Comparison of ENCODE assay signal across 29 mouse cellular contexts in the genomic region with DNA sequence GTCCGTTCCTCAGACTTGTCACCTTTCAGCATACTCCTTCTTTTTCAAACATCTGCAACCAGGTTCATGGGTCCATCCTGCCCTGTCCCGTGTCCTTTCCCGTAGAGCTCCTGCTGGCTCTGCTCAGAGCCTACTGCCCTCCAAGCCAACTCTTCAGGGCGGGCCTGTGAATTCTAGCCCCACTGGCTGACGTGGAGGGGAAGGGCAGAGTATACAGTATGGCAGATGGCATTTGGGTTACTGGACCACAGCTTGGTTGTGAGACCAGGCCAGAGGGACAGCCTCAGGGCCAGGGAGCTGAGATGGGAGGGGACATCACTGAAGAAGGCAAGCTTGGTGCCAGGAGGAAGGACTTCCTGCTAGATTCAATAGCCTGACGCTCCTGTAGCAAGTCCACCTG. TPM values are rescaled to one million over a fixed set of nuclear protein-coding genes. Genes with fewer than 3 reads are reported as not detected.
"Had no signal": no experiment of that assay in that cellular context is flagged by ENCODE, and none has a peak within 500 bp of the region (broad histone marks: within the 10 kb centered on the region; RNA-seq: fewer than 3 reads in every experiment).

No protein-coding gene starts in this region.

- H3K27me3 ChIP-seq: limb, embryonic 13.5 days; liver, embryonic 12.5 days; liver, embryonic 15.5 days; lung, embryonic 15.5 days; midbrain, embryonic 12.5 days; midbrain, embryonic 15.5 days; neural tube, embryonic 12.5 days; neural tube, embryonic 15.5 days had no signal

- H3K27ac ChIP-seq: limb, embryonic 10.5 days; limb, embryonic 13.5 days; liver, embryonic 12.5 days; liver, embryonic 15.5 days; lung, embryonic 15.5 days; midbrain, embryonic 12.5 days; midbrain, embryonic 15.5 days; neural tube, embryonic 12.5 days; neural tube, embryonic 15.5 days; stomach, postnatal 0 days had no signal

- H3K4me2 ChIP-seq: limb, embryonic 13.5 days; liver, embryonic 12.5 days; liver, embryonic 15.5 days; lung, embryonic 15.5 days; midbrain, embryonic 12.5 days; midbrain, embryonic 15.5 days; neural tube, embryonic 12.5 days; neural tube, embryonic 15.5 days had no signal

- H3K4me1 ChIP-seq: liver, embryonic 12.5 days; liver, embryonic 15.5 days; lung, embryonic 15.5 days; midbrain, embryonic 15.5 days; neural tube, embryonic 12.5 days; neural tube, embryonic 15.5 days had no signal

- H3K9me3 ChIP-seq: limb, embryonic 10.5 days; limb, embryonic 13.5 days; liver, embryonic 12.5 days; liver, embryonic 15.5 days; lung, embryonic 15.5 days; midbrain, embryonic 12.5 days; midbrain, embryonic 15.5 days; neural tube, embryonic 12.5 days; neural tube, embryonic 15.5 days had no signal

- ATAC-seq: liver, embryonic 12.5 days; midbrain, embryonic 15.5 days had no signal

- DNase-seq: kidney, adult 9 months; kidney, postnatal 14 days; kidney, postnatal 4 days; layer of hippocampus, adult 9-11 months; layer of hippocampus, postnatal 36 days; liver; lung, adult 18-20 months; lung, postnatal 10 days; lung, postnatal 36 days; right cerebral cortex, adult 18-20 months; right cerebral cortex, postnatal 14 days; right cerebral cortex, postnatal 4 days; thymus, adult 2 months; thymus, postnatal 14 days; thymus, postnatal 4 days had no signal

- H3K4me3 ChIP-seq: limb, embryonic 10.5 days; limb, embryonic 13.5 days; liver, embryonic 12.5 days; liver, embryonic 15.5 days; lung, embryonic 15.5 days; midbrain, embryonic 12.5 days; midbrain, embryonic 15.5 days; neural tube, embryonic 12.5 days; neural tube, embryonic 15.5 days had no signal

- H3K9ac ChIP-seq: limb, embryonic 13.5 days; liver, embryonic 12.5 days; liver, embryonic 15.5 days; lung, embryonic 15.5 days; midbrain, embryonic 12.5 days; midbrain, embryonic 15.5 days; neural tube, embryonic 12.5 days; neural tube, embryonic 15.5 days had no signal

- H3K36me3 ChIP-seq: limb, embryonic 10.5 days; limb, embryonic 13.5 days; liver, embryonic 12.5 days; liver, embryonic 15.5 days; lung, embryonic 15.5 days; midbrain, embryonic 12.5 days; midbrain, embryonic 15.5 days; neural tube, embryonic 12.5 days; neural tube, embryonic 15.5 days had no signal

RNA-seq across cellular contexts. Expression of a gene that starts 17.7 kb away (rescaled TPM):
- total RNA-seq: layer of hippocampus, adult 18-20 months; layer of hippocampus, postnatal 36 days; left cerebral cortex, postnatal 25 days had no signal
- polyA plus RNA-seq: kidney, embryonic 16.5 days; limb, embryonic 10.5 days; liver, embryonic 12.5 days; liver, embryonic 15.5 days; lung, embryonic 15.5 days; midbrain, embryonic 12.5 days; midbrain, embryonic 15.5 days; neural tube, embryonic 12.5 days; neural tube, embryonic 15.5 days; stomach, embryonic 14.5 days; stomach, postnatal 0 days had no signal
